Comparison of ENCODE assay signal across 17 mouse cellular contexts in the genomic region with DNA sequence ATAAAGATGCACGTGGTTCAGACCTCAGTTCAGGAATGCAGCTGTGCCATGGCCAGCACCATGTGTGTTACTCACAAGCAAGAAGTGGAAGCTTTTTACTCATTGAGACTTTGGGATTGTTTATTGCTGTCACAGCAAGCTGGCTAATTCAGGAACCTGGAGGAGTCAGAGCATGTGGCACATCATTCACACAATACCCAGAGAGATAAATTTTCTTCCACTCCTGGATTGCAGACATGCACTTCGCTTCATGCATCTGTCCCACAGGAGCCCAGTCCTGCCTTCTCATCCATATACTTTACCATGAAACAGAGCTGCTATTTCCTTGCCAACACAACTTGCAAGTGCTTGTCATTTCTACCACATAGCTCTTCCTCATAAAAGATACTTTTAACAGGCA. TPM values are rescaled to one million over a fixed set of nuclear protein-coding genes. Genes with fewer than 3 reads are reported as not detected.
DNase-seq lines count a peak whose midpoint lies in the region.
"Had no signal": no experiment of that assay in that cellular context is flagged by ENCODE, and none has a peak within 500 bp of the region (broad histone marks: within the 10 kb centered on the region; RNA-seq: fewer than 3 reads in every experiment).

No protein-coding gene starts in this region.

- intact Hi-C loops in left cerebral cortex, postnatal 36 days (cut with DNase I), result no loop called here
- intact Hi-C loops in left cerebral cortex, postnatal 4 days (cut with DNase I), result no loop called here
- intact Hi-C loops in heart, postnatal 14 days (cut with DNase I), result no loop called here

- peak; percentile 20 to 36 for DNase-seq in frontal cortex, postnatal 36 days (ENCODE audit: low spot score in 2 of 2)
- DNase-seq in frontal cortex, postnatal 10 days (ENCODE audit: low spot score in 2 of 2), result no peak
- peak; percentile 11 to 18 for DNase-seq in left cerebral cortex, postnatal 36 days (ENCODE audit: low spot score in 2 of 2)
- no peak for DNase-seq in left cerebral cortex, postnatal 4 days
- DNase-seq in brain, adult 2 months (ENCODE audit: low read depth, low spot score), result peak; percentile 55
- DNase-seq in telencephalon, adult 2 months (ENCODE audit: low read depth, low spot score), result peak; percentile 27
- no peak for DNase-seq in heart, postnatal 14 days
- DNase-seq: adrenal gland, postnatal 10 days; cerebellum, adult 11-12 months; cerebellum, adult 9-11 months; cerebellum, postnatal 36 days; gastrocnemius, postnatal 25 days; heart, postnatal 36 days had no signal

RNA-seq across cellular contexts. Expression of a gene that starts 22.9 kb away (rescaled TPM):
- not detected for total RNA-seq in left cerebral cortex, postnatal 36 days (2021)
- not detected for total RNA-seq in left cerebral cortex, postnatal 4 days (2021)
- total RNA-seq in heart, postnatal 14 days (2021), result not detected
- total RNA-seq: adrenal gland, postnatal 10 days; adrenal gland, postnatal 4 days; gastrocnemius, postnatal 25 days; granulocyte monocyte progenitor cell, adult 5-6 weeks; heart, adult 8-10 months; heart, postnatal 36 days; MEL had no signal

RNA-seq across cellular contexts. Expression of a gene that starts 40.7 kb away (rescaled TPM):
- 10 to 100 TPM; 29.8 to 31.0 TPM for total RNA-seq in left cerebral cortex, postnatal 36 days (2021)
- total RNA-seq in left cerebral cortex, postnatal 4 days (2021), result 10 to 100 TPM; 40.8 to 46.0 TPM
- total RNA-seq in heart, postnatal 14 days (2021), result 10 to 100 TPM; 20.1 to 26.7 TPM

Comparison
In these comparisons a context has a peak if more than half of its experiments do, and no peak if none do; other contexts are left out.
1. DNase-seq: peak in frontal cortex, postnatal 36 days (2 of 2), left cerebral cortex, postnatal 36 days (2 of 2), brain, adult 2 months (single experiment) and telencephalon, adult 2 months (single experiment); none in frontal cortex, postnatal 10 days (0 of 2), left cerebral cortex, postnatal 4 days (single experiment) and heart, postnatal 14 days (0 of 2).